Mouse (Mus musculus) NIH3T3 (cell line): Measurements from ENCODE around the gene Dgkh.

Source experiments
- DNase-seq: peaks from one replicate; pipeline ENCODE4 v3.0.0-alpha.2; 2012; ENCODE audit warnings: low read depth

The Dgkh gene

DNA sequence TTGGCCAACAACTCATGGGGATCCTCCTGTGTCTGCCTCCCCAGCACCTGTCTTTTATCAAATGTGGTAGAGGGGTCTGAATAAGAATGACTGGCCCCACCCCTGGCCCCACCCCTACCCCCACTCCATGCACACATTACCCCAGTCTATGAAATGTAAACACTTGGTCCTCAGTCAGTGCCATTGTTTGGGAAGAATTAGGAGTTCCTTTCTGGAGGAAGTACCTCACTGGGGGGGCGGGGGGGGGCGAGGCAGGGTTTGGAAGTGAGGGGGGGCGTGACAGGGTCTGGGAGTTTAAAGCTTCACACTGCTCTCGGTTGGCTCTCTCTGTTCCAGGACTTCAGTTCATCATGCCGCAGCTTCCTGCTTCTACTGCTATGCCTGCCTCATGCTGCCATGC is 10.5 kb downstream of the Dgkh start:
- DNase-seq, result no peak

DNA sequence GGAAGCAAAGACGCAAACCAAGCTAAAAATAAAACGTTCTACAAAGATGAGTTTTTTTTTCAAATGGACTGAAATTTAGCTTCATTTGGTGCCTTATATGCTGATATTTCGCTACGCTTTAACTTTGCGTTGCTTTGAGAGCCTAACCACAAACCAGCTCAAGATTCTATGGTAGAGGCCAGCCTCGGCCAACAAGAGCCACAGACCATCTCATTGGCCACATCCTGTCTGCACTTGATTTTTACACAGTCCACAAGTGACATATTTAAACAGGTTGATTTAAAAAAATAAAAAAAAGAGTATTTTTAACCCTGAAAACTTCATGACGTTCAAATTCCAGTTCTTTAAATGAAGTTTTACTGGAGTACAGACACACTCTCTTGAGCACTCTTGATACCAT is 16.5 kb downstream of the Dgkh start:
- DNase-seq, result no peak

DNA sequence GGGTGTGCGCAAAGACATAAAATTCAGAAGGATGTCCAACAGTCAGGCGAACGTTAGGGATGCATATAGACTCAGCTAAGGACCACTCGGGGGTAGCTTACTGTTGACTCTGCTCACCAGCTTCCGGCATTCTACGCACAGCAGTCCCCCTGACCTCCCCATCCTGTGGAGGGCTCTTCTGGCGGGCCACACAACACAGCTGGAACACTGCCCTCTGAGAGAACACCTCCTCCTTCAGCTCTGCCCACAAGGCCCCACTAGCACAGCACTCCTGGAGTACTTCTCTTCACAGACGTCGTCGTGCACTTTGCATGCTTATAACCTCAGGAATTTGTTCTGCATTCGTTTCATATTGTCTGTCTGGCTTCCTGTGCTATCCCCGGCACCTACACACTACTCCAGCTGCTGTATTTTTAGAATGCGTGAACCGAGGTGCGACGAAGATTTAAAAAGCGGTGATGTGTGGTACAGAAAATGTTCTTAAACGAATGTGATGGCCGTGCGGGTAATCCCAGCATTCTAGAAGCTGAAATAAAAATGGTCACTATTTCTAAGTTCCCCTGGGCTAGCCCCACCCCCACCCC is 19.9 kb downstream of the Dgkh start:
- DNase-seq, result no peak

DNA sequence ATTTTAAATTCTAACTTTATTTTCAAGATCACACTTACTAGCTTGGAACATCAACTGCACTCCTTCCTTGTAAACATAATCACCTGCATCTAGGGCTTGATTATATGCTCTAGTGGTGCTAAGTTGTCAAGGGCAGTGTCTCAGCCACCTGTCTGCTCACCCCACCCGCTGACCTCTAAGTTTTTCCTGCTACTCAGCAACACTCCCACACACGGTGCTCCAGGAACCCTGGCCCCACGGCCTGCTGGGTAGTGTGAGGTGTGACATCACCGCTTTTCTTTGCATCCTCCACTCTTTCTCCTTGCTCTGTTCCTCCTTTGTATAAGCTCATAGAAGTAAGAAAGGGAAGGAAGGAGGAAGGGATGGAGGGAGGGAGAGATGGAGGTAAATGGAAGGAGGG is 21.9 kb downstream of the Dgkh start:
- no peak for DNase-seq

DNA sequence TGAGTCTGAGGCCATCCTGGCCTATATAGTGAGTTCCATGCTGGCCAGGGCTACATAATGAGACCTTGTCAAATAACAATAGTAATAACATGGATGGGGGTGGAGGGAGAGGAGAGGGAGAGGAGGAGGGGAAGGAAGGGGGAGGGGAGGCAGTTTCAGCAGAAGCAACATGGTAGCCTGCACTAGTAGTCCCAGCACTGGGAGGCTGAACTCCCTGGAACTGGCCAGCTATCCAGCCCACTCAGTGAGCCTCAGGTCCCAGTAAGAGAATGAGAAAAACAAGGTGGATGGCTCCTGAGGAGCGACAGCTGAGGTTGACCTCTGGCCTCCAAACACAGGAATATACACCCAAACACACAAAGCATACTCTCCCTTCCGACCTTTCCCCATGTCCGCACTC is 27.0 kb downstream of the Dgkh start:
- no peak for DNase-seq

DNA sequence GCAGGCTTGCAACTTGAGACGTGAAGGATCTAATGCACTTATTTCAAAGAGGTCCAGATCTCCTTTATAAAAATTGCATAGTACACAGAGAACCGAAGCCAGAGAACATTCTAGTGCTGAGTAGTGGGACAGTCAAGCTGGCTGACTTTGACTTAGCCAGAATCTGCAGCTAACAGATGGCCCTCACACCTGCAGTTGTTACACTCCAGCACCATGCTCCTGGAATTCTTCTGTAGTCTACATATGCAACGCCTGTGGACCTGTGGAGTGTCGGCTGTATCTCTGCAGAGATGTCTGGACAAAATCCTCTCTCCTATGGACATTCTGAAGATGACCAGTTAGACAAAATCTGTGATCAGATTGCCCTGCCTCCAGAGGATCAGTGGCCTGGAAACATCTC is 28.6 kb downstream of the Dgkh start:
- DNase-seq, result no peak

DNA sequence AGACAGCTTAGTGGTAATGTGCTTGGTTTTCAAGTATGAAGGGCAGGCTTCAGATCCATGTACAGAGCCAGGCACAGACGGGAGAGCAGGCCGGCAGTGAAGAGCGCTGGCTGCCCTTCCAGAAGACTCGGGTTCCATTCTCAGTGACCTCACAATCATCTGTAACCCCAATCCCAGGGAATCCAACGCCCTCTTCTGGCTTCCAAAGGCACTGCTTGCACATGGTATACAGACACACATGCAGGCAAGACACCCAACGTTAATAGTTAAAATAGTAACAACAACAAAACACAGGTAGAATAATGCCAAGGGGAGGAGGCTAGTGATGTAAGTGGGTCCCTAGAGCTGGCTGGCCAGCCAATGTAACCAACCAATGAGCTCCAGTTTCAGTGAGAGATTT is 29.2 kb downstream of the Dgkh start:
- no peak for DNase-seq

DNA sequence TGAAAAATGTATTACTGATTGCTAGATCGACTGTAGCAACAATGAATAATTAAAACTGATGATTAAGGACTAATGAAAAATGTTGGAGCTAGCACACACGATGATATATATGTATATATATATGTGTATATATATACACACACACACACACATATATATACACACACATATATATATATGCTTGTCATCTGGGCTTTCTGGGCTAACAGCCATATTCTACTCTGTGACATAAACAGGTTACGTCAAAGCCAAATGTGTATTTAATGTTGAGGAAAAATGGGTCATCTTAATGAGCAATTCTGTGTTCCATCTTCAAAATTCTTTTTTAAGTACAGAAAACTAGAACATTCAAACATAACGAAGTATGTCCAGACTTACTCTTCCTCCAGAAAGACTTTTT is 30.5 kb downstream of the Dgkh start:
- no peak for DNase-seq

DNA sequence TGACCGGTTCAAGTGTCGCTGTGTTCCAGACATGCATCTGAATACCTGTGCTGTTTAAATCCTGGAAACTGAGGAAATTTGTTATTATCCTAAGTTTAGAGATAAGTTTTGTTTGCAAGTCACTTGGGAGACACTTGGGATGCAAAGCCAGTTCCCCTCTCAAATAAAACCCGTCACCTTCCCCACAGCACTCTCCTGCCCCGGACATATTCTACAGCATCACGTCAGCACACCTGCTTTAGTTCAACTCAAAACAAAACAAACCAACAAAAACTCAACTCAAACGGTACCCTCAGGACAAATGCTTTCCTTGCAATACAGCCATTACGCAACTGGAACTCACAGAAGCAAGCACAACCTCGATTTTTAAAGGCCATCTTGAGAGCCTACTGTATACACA is 31.1 kb downstream of the Dgkh start:
- no peak for DNase-seq

DNA sequence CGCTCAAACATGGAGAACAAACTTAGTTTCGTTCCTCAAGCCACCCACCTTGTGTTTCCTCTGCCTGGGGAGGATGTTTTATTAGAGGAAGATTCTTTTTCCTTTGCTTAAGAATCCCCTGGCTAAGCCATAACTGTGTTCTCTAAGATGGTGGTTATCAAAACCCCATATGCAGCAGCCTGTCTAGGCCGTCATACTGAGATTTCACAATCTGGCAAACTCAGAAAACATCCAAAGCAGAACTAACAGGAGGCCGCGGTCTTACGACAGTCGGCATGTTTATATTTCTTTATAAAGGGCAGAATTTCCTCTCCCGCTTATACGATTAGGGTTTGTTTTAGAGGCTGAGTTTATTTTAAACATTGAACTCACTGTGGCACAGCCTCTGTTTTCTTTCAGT is 31.5 kb downstream of the Dgkh start:
- DNase-seq, result peak; percentile 30

DNA sequence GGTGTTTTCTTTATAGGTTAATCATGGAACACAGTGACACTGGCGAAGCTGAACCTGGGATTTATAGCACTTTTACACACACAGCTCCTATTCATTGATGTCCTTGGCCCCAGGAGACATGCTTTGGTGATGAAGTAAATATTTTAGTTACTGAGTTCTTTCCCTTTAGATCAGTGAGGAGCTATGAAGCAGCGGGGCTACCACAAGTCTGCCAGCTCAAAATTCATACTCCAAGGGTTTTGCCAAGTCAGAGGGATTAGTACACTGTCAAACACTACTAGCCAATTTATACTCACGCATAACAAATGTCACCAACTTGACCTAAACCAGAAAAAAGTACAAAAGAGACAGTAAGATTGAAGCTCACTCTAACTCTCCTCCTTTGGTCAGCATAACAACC is 32.9 kb downstream of the Dgkh start:
- DNase-seq, result no peak

DNA sequence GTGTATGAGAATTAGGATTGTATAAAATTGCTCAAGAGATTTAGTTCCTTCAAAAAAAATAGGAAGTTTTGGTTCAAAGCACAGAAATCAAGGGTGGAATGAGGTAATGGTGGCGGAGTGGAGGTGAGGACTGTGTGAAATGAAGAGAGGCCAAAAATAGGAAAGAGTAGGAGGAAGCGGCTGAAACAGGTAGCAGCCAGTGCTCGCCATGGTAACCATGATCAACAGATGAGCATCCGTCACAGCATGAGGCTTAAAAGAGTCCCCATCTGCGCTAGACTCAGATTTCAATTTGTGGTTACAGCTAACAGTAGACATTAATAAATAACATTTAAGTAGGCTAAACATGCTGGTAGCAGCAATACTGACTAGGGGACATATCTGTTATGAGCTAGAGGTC is 33.4 kb downstream of the Dgkh start:
- DNase-seq, result no peak

DNA sequence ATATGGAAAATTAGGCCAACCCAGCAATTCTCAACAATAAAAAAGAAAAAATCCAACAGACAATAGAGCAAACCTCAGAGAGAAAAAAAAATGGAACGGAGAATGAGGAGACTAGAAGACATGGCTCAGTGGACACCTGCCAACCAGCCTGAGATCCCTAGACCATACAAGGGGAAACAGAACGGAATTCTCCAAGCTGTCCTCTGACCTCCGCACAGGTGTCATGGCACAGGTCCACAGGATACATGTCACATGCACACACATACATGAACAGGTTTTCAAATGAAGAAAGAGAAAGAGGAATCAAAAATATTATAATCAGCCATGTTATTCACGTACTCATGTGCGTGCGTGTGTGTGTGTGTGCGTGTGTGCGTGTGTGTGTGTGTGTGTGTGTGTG is 38.5 kb downstream of the Dgkh start:
- DNase-seq, result no peak

DNA sequence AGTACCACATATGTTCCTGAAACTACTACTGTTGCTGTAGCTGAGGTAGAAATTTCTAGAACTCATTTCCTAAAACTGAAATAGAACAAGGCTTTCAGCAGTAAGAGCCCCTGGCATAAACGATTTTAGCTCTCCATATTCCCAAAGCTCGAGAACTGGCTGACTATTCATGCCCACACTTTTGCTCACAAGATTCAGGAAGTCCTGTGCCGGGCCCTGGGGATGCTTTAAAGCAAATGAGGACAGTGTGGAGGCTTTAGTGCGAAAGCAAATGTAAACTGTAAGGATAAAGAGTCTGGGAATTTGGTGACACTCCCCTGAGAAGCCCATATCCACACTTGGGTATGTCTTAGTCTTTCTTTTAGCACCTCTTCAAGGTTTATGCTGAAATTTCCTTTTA is 40.0 kb downstream of the Dgkh start:
- DNase-seq, result no peak

DNA sequence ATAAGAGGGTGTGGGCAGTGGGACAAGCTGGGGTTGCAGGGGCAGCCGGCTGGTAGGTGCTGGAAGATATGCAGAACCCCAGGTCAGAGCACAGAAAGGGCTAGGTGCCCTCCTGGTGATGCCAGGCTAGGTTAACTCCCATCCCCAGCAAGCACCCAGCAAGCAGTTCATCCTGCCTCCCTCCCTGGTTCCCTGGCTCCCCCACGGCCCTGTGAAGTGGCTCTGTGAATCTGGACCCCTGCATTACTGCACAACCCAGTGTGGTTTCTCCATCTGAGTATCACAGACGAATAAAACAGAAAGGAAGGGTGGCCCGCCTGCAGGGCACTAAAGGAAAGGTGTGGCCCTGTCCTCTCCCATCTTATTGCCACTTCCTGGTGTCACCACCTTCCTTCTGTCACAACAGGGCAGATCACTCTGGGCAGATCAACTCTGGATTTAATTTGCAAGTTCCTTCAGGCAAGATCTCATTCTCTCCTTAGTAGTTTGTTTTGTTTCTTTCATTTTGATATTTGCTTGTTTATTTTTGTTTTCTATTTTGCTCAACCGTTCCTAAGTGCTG is 40.6 kb downstream of the Dgkh start:
- no peak for DNase-seq

DNA sequence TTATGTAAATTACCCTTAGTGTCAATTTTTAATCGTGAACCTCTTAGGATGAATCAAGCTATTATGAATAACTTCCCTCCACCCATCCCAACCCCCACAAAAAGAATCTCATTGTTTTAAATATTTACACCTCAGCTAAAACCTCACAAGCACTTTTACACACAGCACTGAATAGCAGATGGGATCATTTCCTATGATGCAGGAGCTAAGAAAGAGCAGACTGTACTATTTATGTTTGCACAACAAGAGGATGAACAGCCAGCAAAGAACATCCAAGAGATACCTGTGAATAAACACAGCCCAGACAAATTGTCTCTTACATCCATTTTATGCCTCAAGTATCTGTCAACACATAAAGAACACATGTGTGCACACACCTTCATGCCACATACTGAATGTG is 41.7 kb downstream of the Dgkh start:
- DNase-seq, result no peak

DNA sequence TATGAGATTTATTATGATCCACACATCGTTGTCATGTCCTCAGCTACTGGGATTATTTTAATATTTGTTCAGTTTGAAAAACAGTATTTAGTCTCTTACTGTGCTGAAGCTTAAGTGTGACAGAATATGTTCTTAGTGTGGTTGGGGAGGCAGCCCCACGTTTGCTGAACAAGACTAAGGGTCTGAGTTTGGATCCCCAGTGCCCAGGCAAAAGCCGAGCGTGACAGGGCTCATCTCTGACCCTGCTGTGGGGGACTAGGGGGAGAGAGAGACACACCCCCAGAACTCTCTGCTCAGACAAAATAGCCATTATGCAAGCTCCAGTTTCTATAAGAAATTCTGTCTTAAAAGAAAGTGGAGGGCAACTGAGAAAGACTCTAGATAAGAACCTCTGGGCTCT is 42.2 kb downstream of the Dgkh start:
- no peak for DNase-seq

DNA sequence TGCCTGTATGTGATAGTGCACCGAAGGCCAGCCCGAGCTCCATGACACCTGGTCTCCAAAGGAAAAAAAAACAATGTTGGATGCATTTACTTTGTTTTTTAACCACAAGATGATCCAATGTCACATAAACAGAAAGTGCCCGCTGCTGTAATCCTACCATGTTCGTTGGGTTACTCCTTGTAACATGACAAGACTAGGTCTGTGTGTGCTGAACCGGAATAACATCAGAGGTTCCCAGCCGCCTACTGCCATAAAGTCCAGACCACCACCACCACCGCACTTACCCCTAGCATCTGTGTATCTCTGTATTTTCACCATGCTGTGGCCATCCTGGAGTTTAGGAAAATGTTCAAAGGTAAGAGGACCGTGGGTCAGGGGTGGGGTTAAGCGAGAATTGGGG is 42.6 kb downstream of the Dgkh start:
- no peak for DNase-seq

DNA sequence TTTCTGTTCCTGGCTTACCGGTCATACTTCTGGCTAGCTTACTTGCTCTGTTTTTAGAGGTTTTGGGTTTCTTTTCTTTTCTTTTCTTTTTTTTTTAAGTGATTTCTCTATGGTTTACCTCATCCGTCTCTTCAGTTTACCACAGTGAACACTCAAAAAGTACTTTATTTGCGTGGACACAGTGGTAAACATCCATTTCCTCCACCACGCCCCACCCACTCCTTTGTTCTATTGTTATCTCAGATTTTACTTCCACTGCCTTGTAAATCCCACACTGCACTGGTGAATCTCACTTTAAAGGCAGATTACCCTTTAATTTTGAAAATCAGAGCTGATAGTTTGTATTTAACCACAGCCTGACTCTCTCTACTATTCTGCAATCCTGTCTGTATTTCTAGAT is 44.9 kb downstream of the Dgkh start:
- no peak for DNase-seq

DNA sequence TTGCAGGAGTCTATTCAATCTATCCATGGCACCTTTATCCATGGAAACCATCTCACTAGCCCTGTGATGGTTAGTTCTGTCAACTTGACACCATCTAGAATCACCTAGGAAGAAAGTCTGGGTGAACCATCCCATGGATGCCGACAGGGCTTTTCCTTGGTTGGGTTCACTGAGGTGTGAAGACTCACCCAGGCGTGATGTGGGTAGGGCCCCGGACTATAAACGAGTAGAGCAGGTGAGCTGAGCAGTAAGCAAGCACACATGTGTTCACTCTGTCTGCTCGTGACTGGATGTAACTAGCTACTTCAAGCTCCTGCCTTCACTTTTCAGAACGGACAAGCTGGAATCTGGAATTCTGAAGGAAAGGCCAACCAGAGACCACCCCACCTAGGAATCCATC is 45.9 kb downstream of the Dgkh start:
- DNase-seq, result no peak

DNA sequence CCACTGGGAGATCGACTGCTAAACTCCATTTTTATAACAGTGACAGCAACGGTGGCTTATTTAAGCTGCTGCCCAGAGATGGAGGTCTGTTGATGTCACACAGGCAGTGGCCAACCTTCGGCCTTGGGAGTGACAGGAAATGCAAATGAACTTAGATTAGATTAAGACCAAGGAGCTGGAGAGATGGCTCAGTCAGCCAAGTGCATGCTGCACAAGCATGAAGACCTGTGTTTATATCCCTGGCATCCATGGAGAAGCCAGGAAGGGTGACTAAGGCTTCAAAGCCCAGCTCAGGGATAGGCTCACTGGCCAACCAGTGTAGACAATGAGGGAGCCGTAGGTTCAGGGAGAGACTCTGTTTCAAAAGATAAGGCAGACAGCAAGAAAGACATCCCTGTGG is 48.4 kb downstream of the Dgkh start:
- no peak for DNase-seq

DNA sequence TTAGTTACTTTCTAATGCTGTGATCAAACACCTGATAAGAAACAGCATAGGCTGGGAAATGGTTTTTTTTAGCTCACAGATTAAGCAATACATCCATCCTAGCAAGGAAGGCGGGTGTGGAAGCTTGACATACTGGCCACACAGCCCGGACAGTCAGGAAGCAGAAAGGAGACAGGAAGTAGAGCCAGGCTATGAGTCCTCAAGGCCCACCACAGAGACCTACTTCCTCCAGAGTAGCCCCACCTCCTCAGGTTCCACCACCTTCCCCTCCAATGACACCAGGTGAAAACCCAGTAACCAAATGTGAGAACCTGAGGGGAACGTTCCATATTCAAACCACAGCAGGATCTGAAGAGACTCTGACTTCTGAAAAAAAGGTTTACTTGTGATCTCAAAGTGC is 53.6 kb downstream of the Dgkh start:
- DNase-seq, result no peak

DNA sequence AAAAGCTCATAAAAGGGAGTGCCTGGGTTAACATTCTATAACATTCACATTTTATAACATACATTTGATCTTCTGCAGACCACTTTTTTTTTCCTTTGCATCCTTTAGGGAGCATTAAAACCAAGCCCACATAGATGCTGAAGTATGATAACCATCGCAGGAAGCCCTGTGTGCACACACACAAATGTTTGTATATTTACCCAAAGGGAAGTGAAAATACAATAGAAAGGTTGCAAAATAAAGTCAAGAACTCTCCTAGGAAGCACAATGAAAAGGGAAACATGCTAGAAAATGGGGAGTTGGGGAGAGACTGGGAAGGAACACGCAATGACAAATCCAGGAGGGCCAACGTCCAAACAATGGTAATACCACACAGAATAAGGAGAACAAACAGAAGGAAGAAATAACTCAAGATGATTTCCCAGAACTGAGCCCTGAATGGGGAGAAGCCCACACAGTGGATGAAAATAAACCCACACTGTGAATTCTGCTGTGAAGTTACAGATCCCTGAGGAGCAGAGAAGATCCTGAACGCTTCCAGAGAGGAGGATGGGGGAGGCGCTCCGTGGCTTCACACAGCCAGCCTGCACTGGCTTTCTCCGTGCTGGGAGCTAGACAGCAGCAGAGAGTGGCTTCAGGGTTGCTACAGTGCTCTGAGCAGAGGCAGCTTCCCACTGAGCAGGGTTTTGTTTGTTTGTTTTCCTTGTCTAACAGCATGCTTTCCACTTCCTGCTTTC is 54.6 kb downstream of the Dgkh start:
- DNase-seq, result no peak

DNA sequence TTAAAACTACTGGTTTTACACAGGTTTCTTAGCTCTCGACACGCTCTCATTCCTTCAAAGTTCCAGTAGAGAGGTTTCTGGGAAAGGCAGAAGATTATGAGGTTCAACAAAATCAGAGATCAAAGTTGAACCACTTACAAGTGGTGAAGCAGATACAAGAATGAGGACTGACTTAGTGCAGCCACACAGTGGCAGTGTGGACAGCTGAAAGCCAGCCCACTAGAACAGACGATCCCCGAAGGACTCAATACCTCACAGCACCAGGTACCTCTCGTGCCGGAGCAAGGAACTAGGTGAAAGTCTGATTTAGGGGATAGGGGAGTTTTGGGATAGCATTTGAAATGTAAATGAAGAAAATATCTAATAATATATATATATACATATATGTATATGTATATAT is 56.1 kb downstream of the Dgkh start:
- peak; percentile 14 for DNase-seq
